Mouse (Mus musculus): ENCODE measurements around the gene Sec14l1. TPM values are rescaled to one million over a fixed set of nuclear protein-coding genes. Genes with fewer than 3 reads are reported as not detected.

Sec14l1 gene
- polyA plus RNA-seq, 1 experiment from 2014 or later: 57.0 TPM

- no peaks in the 10 kb centered on the region for H3K9me3 ChIP-seq
- peaks cover 46% of the 10 kb centered on the region for H3K4me1 ChIP-seq (replicated peaks)
- peak; percentile 36 for DNase-seq (ENCODE audit: low spot score)
- WGBS: 3% methylated on average over 22 of the region's 22 CpGs
- H3K36me3 ChIP-seq: no peaks in the 10 kb centered on the region
- H3K27ac ChIP-seq: peak overlapping the region; percentile 36
- no peaks in the 10 kb centered on the region; the same call in 1 of the 2 replicates for H3K27me3 ChIP-seq (ENCODE audit: insufficient read depth, poor library complexity, severe bottlenecking)
- peak overlapping the region; percentile 31 for H3K4me3 ChIP-seq
Measured at GRCm38 (mm10) chr11:117091845-117092244, 23.1 kb upstream of the Sec14l1 start.

DNA sequence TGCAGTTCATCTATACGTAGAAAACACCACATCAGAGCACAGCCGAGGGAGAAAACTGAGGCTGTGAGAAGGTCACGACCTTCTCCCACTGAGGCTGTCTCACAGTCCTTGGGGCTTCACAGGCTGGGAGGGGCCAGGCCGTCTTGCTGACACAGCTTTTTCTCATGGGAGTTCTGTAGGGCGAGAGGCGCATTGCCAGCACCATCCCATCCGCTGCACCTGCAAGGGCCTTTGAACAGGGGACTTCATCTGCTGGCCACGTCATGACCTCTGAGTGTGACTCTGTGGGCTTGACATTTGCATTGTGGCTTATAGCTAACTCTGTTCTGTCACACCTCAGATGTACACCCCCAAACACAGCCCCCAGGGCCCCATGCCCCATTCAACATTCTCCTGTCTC, 22.3 kb upstream of the Sec14l1 start:
- DNase-seq (ENCODE audit: low spot score): peak; percentile 41
- H3K36me3 ChIP-seq: no peaks in the 10 kb centered on the region
- no peak overlapping the region for H3K4me3 ChIP-seq
- H3K9me3 ChIP-seq: no peaks in the 10 kb centered on the region
- no peaks in the 10 kb centered on the region; the same call in 1 of the 2 replicates for H3K27me3 ChIP-seq (ENCODE audit: insufficient read depth, poor library complexity, severe bottlenecking)
- 10% methylated on average over 8 of the region's 8 CpGs for WGBS
- peak overlapping the region; percentile 57; the same call in 1 of the 2 replicates for H3K27ac ChIP-seq
- H3K4me1 ChIP-seq (replicated peaks): peaks cover 49% of the 10 kb centered on the region

DNA sequence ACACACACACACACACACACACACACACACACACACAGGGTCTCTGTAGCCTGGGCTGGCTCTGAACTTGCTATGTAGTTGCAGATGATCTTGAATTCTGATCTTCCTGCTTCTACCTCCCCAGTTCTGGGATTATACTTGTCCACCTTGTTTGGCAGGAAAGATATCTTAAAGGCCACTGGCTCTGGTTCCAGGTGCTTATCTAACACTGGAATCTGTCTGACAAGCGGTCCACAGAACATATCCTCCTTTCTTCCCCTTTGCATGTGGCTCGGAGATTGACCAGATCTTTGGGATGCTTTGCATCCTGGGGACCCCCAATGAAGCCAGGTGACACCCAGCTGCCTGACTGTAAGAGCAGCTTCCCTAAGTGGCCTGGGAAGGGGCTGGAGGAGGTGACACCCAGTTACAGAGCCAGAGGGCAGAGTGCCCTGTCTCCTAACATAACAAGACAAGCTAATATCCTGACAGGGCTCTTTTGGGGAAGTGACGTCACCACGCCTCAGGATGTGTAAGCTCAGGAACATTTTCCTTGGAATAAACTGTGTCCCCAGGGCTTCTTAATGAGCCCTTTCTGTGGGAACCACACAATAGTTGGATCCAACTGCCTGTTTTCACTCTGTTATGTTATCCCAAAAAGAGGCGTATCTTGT, 20.9 kb upstream of the Sec14l1 start:
- H3K27ac ChIP-seq: peak overlapping the region; percentile 57; the same call in 1 of the 2 replicates
- no peak for DNase-seq (ENCODE audit: low spot score)
- WGBS: 82% methylated on average over 5 of the region's 5 CpGs
- H3K27me3 ChIP-seq (ENCODE audit: insufficient read depth, poor library complexity, severe bottlenecking): no peaks in the 10 kb centered on the region; the same call in 1 of the 2 replicates
- H3K36me3 ChIP-seq: no peaks in the 10 kb centered on the region
- no peaks in the 10 kb centered on the region for H3K9me3 ChIP-seq
- no peak overlapping the region for H3K4me3 ChIP-seq
- peaks cover 55% of the 10 kb centered on the region for H3K4me1 ChIP-seq (replicated peaks)

DNA sequence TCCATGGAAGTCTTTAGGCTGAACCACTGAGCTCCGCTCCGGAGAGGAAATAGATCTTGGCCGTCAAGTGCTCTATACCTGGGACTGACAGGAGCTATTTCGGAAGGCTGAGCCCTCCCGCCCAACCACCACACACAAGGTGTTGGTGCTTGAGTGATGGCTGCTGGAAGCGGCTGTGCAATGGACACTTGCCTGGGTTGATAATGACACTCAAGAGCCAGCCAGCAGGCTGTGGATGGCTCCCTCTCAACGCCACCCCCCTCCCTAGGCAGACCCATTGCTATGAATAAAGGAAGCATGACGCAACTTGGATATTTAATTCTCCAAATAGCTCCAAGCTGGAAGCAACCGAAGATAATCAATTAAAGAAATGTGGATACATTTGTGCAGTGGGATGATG, 20.3 kb upstream of the Sec14l1 start:
- H3K4me3 ChIP-seq: no peak overlapping the region
- no peak overlapping the region for H3K27ac ChIP-seq
- no peaks in the 10 kb centered on the region for H3K9me3 ChIP-seq
- 91% methylated on average over 9 of the region's 9 CpGs for WGBS
- DNase-seq (ENCODE audit: low spot score): no peak
- no peaks in the 10 kb centered on the region; the same call in 1 of the 2 replicates for H3K27me3 ChIP-seq (ENCODE audit: insufficient read depth, poor library complexity, severe bottlenecking)
- peaks cover 55% of the 10 kb centered on the region for H3K4me1 ChIP-seq (replicated peaks)
- H3K36me3 ChIP-seq: no peaks in the 10 kb centered on the region

GRCm38 (mm10) chr11:117097021-117097420, 17.9 kb upstream of the Sec14l1 start:
- Histone ChIP-seq H3K36me3 (no peaks in the 10 kb centered on the region), H3K4me3 (no peak overlapping the region), H3K27ac (peak overlapping the region; percentile 50), H3K9me3 (no peaks in the 10 kb centered on the region), H3K27me3 (ENCODE audit: insufficient read depth, poor library complexity, severe bottlenecking) (no peaks in the 10 kb centered on the region; the same call in 1 of the 2 replicates), H3K4me1 (replicated peaks) (peaks cover 56% of the 10 kb centered on the region)
- 77% methylated on average over 9 of the region's 9 CpGs for WGBS
- no peak for DNase-seq (ENCODE audit: low spot score)

DNA sequence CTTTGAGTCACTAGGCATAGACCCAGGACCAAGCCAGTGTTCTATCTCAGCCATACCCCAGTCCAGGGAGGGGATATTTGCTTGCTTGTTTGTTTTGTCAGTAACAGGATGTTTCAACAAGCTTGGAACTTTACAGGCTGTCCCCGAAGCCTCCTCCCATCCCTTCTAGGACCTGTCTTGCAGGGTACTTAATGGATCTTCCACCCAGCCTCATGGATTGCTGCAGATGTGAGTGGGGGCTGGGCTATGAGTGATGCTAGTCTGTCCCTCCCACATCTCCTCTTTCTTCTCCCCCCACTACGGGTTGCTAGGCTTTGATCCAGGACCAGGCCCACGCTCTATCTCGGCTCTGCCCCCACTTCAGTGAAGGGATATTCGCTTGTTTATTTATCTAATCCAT, 16.8 kb upstream of the Sec14l1 start:
- Histone ChIP-seq H3K4me3 (no peak overlapping the region), H3K36me3 (no peaks in the 10 kb centered on the region), H3K27ac (0 out of 2 replicates have a peak overlapping the region, but pooled peaks have one; percentile 18), H3K4me1 (replicated peaks) (peaks cover 48% of the 10 kb centered on the region), H3K9me3 (no peaks in the 10 kb centered on the region), H3K27me3 (ENCODE audit: insufficient read depth, poor library complexity, severe bottlenecking) (no peaks in the 10 kb centered on the region; the same call in 1 of the 2 replicates)
- DNase-seq (ENCODE audit: low spot score): no peak
- WGBS: 60% methylated on average over 5 of the region's 5 CpGs

GRCm38 (mm10) chr11:117098784-117099183, 16.2 kb upstream of the Sec14l1 start:
- Histone ChIP-seq H3K27me3 (ENCODE audit: insufficient read depth, poor library complexity, severe bottlenecking) (no peaks in the 10 kb centered on the region), H3K36me3 (no peaks in the 10 kb centered on the region), H3K27ac (no peak overlapping the region), H3K4me3 (no peak overlapping the region), H3K9me3 (no peaks in the 10 kb centered on the region), H3K4me1 (replicated peaks) (peaks cover 47% of the 10 kb centered on the region)
- DNase-seq (ENCODE audit: low spot score): no peak
- 86% methylated on average over 3 of the region's 3 CpGs for WGBS

GRCm38 (mm10) chr11:117099372-117099771, 15.6 kb upstream of the Sec14l1 start:
- WGBS: 57% methylated on average over 2 of the region's 2 CpGs
- Histone ChIP-seq H3K4me1 (replicated peaks) (peaks cover 43% of the 10 kb centered on the region), H3K4me3 (no peak overlapping the region)

DNA sequence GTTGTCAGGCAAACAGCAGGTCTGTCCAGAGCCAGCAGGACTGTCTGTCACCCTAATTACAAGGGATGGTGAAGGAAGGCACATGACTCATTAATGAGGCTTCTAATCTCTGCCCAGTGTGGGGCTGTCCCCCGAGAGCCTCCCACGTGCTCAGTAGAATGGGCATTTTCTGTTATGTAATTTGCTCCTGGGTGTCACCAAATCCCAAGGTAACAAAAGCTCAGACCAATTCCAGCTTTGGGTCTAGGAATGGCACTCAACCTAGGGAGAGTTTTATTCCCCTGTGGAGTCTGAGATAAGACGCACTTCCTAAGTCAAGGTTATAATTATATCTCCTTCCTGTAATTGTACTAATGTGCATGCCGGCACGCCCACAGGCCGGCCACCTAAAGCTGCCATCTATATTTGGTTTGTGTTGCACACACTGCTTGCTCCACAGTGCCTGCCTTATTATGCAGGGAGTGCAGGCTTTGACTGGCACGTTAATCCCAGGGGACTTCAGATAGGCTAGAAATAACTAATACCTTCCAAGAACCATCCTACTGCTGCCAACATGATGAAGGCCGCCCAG, 13.5 kb upstream of the Sec14l1 start:
- H3K27me3 ChIP-seq (ENCODE audit: insufficient read depth, poor library complexity, severe bottlenecking): no peaks in the 10 kb centered on the region
- peaks cover 57% of the 10 kb centered on the region for H3K4me1 ChIP-seq (replicated peaks)
- H3K36me3 ChIP-seq: no peaks in the 10 kb centered on the region
- 79% methylated on average over 8 of the region's 8 CpGs for WGBS
- DNase-seq (ENCODE audit: low spot score): no peak
- no peaks in the 10 kb centered on the region for H3K9me3 ChIP-seq
- H3K27ac ChIP-seq: no peak overlapping the region; the same call in 1 of the 2 replicates
- H3K4me3 ChIP-seq: no peak overlapping the region

More at GRCm38 (mm10) chr11:117099372-117099771, 15.6 kb upstream of the Sec14l1 start:
- H3K9me3 ChIP-seq: no peaks in the 10 kb centered on the region
- H3K36me3 ChIP-seq: no peaks in the 10 kb centered on the region
- no peak overlapping the region for H3K27ac ChIP-seq
- DNase-seq (ENCODE audit: low spot score): no peak
- no peaks in the 10 kb centered on the region for H3K27me3 ChIP-seq (ENCODE audit: insufficient read depth, poor library complexity, severe bottlenecking)

- Histone ChIP-seq H3K4me1 (replicated peaks) (peaks cover 64% of the 10 kb centered on the region), H3K9me3 (no peaks in the 10 kb centered on the region), H3K27me3 (ENCODE audit: insufficient read depth, poor library complexity, severe bottlenecking) (no peaks in the 10 kb centered on the region), H3K27ac (no peak overlapping the region), H3K4me3 (no peak overlapping the region), H3K36me3 (no peaks in the 10 kb centered on the region)
- WGBS: 84% methylated on average over 14 of the region's 14 CpGs
- DNase-seq (ENCODE audit: low spot score): no peak
Measured at GRCm38 (mm10) chr11:117101925-117102717, 12.8 kb upstream of the Sec14l1 start.

GRCm38 (mm10) chr11:117103523-117103922, 11.4 kb upstream of the Sec14l1 start:
- no peak overlapping the region for H3K27ac ChIP-seq
- peaks cover 55% of the 10 kb centered on the region for H3K4me1 ChIP-seq (replicated peaks)
- no peaks in the 10 kb centered on the region for H3K27me3 ChIP-seq (ENCODE audit: insufficient read depth, poor library complexity, severe bottlenecking)
- no peak for DNase-seq (ENCODE audit: low spot score)
- H3K4me3 ChIP-seq: no peak overlapping the region
- no peaks in the 10 kb centered on the region for H3K9me3 ChIP-seq
- H3K36me3 ChIP-seq: no peaks in the 10 kb centered on the region
- WGBS: 93% methylated on average over 10 of the region's 10 CpGs

GRCm38 (mm10) chr11:117104044-117104757, 10.8 kb upstream of the Sec14l1 start:
- H3K27ac ChIP-seq: no peak overlapping the region; the same call in 1 of the 2 replicates
- no peak for DNase-seq (ENCODE audit: low spot score)
- no peaks in the 10 kb centered on the region for H3K36me3 ChIP-seq
- no peaks in the 10 kb centered on the region for H3K9me3 ChIP-seq
- no peaks in the 10 kb centered on the region for H3K27me3 ChIP-seq (ENCODE audit: insufficient read depth, poor library complexity, severe bottlenecking)
- 81% methylated on average over 10 of the region's 10 CpGs for WGBS
- peaks cover 54% of the 10 kb centered on the region for H3K4me1 ChIP-seq (replicated peaks)
- H3K4me3 ChIP-seq: no peak overlapping the region
